Comparison of ENCODE assay signal across 22 mouse cellular contexts in genomic region chr9:29776951-29777350, GRCm38 (mm10).
"Had no signal": no experiment of that assay in that cellular context is flagged by ENCODE, and none has a peak within 500 bp of the region (broad histone marks: within the 10 kb centered on the region; RNA-seq: fewer than 3 reads in every experiment).

No protein-coding gene starts in this region.

- H3K4me3 ChIP-seq: heart, embryonic 13.5 days; heart, embryonic 15.5 days; hindbrain, embryonic 13.5 days; hindbrain, embryonic 15.5 days; layer of hippocampus, adult 2 months; left cerebral cortex, adult 2 months; limb, embryonic 10.5 days; limb, embryonic 12.5 days had no signal

- H3K36me3 ChIP-seq: heart, embryonic 13.5 days; heart, embryonic 15.5 days; hindbrain, embryonic 13.5 days; hindbrain, embryonic 15.5 days; limb, embryonic 10.5 days; limb, embryonic 12.5 days had no signal

- H3K27me3 ChIP-seq: heart, embryonic 13.5 days; heart, embryonic 15.5 days; hindbrain, embryonic 13.5 days; hindbrain, embryonic 15.5 days had no signal

- H3K9ac ChIP-seq: forebrain, postnatal 0 days; heart, embryonic 13.5 days; heart, embryonic 15.5 days; hindbrain, embryonic 13.5 days; hindbrain, embryonic 15.5 days; limb, embryonic 12.5 days had no signal

- H3K27ac ChIP-seq: heart, embryonic 13.5 days; heart, embryonic 15.5 days; hindbrain, embryonic 13.5 days; hindbrain, embryonic 15.5 days; hindbrain, postnatal 0 days; layer of hippocampus, adult 2 months; left cerebral cortex, adult 2 months; limb, embryonic 10.5 days; limb, embryonic 12.5 days had no signal

- H3K4me1 ChIP-seq: limb, embryonic 12.5 days had no signal

- ATAC-seq: forebrain, postnatal 0 days; hindbrain, postnatal 0 days; intestine, postnatal 0 days had no signal

- H3K4me2 ChIP-seq: heart, embryonic 11.5 days; heart, embryonic 13.5 days; heart, embryonic 15.5 days; hindbrain, embryonic 13.5 days; hindbrain, embryonic 15.5 days; limb, embryonic 12.5 days had no signal

- DNase-seq: forebrain, postnatal 0 days; gastrocnemius, postnatal 14 days; gastrocnemius, postnatal 36 days; heart, adult 18-20 months; heart, postnatal 14 days; heart, postnatal 36 days; kidney, adult 18-20 months; kidney, adult 8-10 months; kidney, postnatal 10 days; kidney, postnatal 25 days; kidney, postnatal 4 days had no signal

- H3K9me3 ChIP-seq: heart, embryonic 13.5 days; heart, embryonic 15.5 days; hindbrain, embryonic 13.5 days; hindbrain, embryonic 15.5 days; limb, embryonic 10.5 days; limb, embryonic 12.5 days had no signal
